Mouse (Mus musculus) heart, adult 9 months (tissue): ENCODE data around the gene Agbl3.

Source experiments
- DNase-seq, 2 experiments: peaks; one replicate each; pipeline ENCODE4 v3.0.0; 2022; ENCODE audit warnings: low spot score in 2 of 2

The Agbl3 gene

GRCm38 (mm10) chr6:34780231-34780942, at the start of gene Agbl3:
Gene Agbl3, plus strand, starts transcription at chr6:34780432.
- peak; percentile 90 to 95 for DNase-seq

GRCm38 (mm10) chr6:34731007-34731406, 49.2 kb upstream of the Agbl3 start:
- no peak for DNase-seq

- DNase-seq: no peak
Observed at GRCm38 (mm10) chr6:34731529-34731928, 48.7 kb upstream of the Agbl3 start.

GRCm38 (mm10) chr6:34734940-34735695, 45.1 kb upstream of the Agbl3 start:
- DNase-seq: no peak

- no peak for DNase-seq
Observed at GRCm38 (mm10) chr6:34736934-34737333, 43.3 kb upstream of the Agbl3 start.

- no peak for DNase-seq
Observed at GRCm38 (mm10) chr6:34743946-34744345, 36.3 kb upstream of the Agbl3 start.

- DNase-seq: no peak
Observed at GRCm38 (mm10) chr6:34747846-34748245, 32.4 kb upstream of the Agbl3 start.

GRCm38 (mm10) chr6:34748566-34748965, 31.7 kb upstream of the Agbl3 start:
- no peak for DNase-seq

GRCm38 (mm10) chr6:34749526-34749925, 30.7 kb upstream of the Agbl3 start:
- peak; percentile 23 to 33 for DNase-seq

- DNase-seq: peak; percentile 70 to 71
Observed at GRCm38 (mm10) chr6:34750487-34751120, 29.6 kb upstream of the Agbl3 start.

GRCm38 (mm10) chr6:34751625-34752024, 28.6 kb upstream of the Agbl3 start:
- no peak for DNase-seq

GRCm38 (mm10) chr6:34754448-34754847, 25.8 kb upstream of the Agbl3 start:
- DNase-seq: peak; percentile 43 to 62

- DNase-seq: no peak
Observed at GRCm38 (mm10) chr6:34758340-34758739, 21.9 kb upstream of the Agbl3 start.

- peak in 1 of 2 experiments; percentile 26 for DNase-seq
Observed at GRCm38 (mm10) chr6:34760023-34760422, 20.2 kb upstream of the Agbl3 start.

GRCm38 (mm10) chr6:34765721-34766120, 14.5 kb upstream of the Agbl3 start:
- DNase-seq: no peak

GRCm38 (mm10) chr6:34769984-34770383, 10.2 kb upstream of the Agbl3 start:
- no peak for DNase-seq

GRCm38 (mm10) chr6:34770491-34770890, 9.7 kb upstream of the Agbl3 start:
- no peak for DNase-seq

GRCm38 (mm10) chr6:34776396-34776795, 3.8 kb upstream of the Agbl3 start:
- no peak for DNase-seq

GRCm38 (mm10) chr6:34777094-34777493, 3.1 kb upstream of the Agbl3 start:
- no peak for DNase-seq

GRCm38 (mm10) chr6:34777981-34778668, 2.1 kb upstream of the Agbl3 start:
- DNase-seq: no peak

- DNase-seq: no peak
Observed at GRCm38 (mm10) chr6:34780943-34781289, 684 bp downstream of the Agbl3 start.

GRCm38 (mm10) chr6:34782493-34782892, 2.3 kb downstream of the Agbl3 start:
- no peak for DNase-seq
